Mouse (Mus musculus) adipose tissue, adult 10 weeks (tissue): ENCODE data around the gene Gm10521. TPM values are rescaled to one million over a fixed set of nuclear protein-coding genes. Genes with fewer than 3 reads are reported as not detected.

Source experiments
- polyA plus RNA-seq: library from polyadenylated mRNA; stranded (reverse); fragments of 350-450 nt; fragmentation: Illumina TruSeq; extraction: RNeasy Lipid Tissue Mini Kit (QIAGEN cat#74804); gene quantifications from one replicate; pipeline ENCODE4 v1.2.3, GENCODE M21; 2014; ENCODE audit warnings: low read depth, low replicate concordance

The Gm10521 gene
- polyA plus RNA-seq, result 0.86 TPM

DNA sequence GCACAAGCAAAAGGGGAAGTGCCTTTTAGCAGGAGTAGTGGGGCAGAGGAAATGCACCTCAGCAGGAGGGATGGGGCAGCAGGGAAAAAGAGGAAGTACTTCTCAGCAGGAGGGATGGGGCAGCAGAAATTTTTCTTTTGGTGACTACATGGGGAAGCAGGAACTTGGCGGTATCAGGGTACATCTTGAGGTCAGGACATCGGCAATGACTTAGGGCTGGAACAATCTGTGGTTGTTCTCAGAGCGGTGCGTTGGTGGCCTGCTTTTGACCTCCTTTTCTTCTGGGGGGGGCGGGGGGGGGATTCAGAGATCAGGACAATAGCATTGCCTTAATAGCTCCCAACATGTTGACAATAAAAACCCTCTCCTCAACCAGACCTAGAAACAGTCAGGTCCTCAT is at the start of gene Gm10521:
TSS of gene Gm10521 (plus strand) at position 301 of the 400 bp plus-strand sequence.

DNA sequence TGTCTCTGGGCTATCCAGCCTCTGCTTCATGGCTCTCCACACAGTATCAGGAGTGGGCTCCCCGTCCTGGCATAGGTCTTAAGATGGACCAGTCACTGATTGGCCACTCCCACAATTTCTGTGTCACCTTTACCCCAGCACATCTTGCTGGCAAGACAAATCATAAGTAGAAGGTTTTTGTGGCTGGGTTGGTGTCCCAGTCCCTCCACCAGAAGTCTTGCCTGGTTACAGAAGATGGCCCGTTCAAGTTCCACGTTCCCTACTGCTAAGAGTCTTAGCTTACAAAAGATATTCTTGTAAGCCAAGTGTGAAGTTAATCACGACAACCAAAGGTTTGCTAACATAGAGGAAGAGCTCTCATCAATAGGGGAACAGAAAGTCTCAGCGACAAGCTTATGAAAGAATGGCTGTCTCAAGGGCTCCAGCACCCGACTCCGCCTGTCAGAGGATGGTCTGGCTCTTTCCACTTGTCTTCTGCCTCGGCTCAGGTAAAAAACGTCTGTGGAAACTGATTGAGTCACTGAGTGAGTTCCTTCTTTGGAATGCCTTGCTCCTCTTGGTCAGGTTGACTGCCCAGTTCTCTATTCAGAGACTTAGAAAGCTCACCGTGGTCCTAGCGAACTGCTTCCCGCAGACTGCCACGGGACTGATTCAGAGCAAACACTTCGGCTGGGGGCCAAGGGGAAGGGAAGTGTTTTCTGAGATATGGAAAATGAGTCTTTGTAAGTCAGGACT is 22.0 kb downstream of the Gm10521 start, which contains the start of gene Slamf6:
TSS of gene Slamf6 (plus strand) at position 211 of the 735 bp plus-strand sequence.

Other genes starting within 250 kb of the Gm10521 start
- gene Slamf7, start 242.6 kb upstream of the Gm10521 start, polyA plus RNA-seq, result 3.5 TPM
- 14.1 TPM for gene Cd48, start 213.7 kb upstream of the Gm10521 start, polyA plus RNA-seq
- gene Slamf1, start 128.5 kb upstream of the Gm10521 start, polyA plus RNA-seq, result 0.11 TPM
- 10.0 TPM for gene Cd84, start 56.0 kb upstream of the Gm10521 start, polyA plus RNA-seq
- gene Slamf6, start 21.9 kb downstream of the Gm10521 start, polyA plus RNA-seq, result 3.3 TPM
- gene Vangl2, start 132.8 kb downstream of the Gm10521 start, polyA plus RNA-seq, result 4.7 TPM
- not detected for gene Nhlh1, start 161.9 kb downstream of the Gm10521 start, polyA plus RNA-seq
- 188 TPM for gene Copa, start 186.9 kb downstream of the Gm10521 start, polyA plus RNA-seq
- gene Ncstn, start 187.1 kb downstream of the Gm10521 start, polyA plus RNA-seq, result 134 TPM
- 124 TPM for gene Pex19, start 231.1 kb downstream of the Gm10521 start, polyA plus RNA-seq